Mouse (Mus musculus) urinary bladder, postnatal 14 days (tissue): Measurements from ENCODE around the gene Wdr91.
A peak's percentile ranks its signal among the peaks of the same experiment; 100 is the strongest.

Source experiments
- DNase-seq: peaks from one replicate; pipeline ENCODE4 v3.0.0; 2021; ENCODE audit warnings: low spot score

Wdr91 gene

GRCm38 (mm10) chr6:34910371-34911219 is at the start of gene Wdr91:
TSS of gene Wdr91 (minus strand) at chr6:34910876.
- peak; percentile 95 for DNase-seq

GRCm38 (mm10) chr6:34959131-34959530 is 48.5 kb upstream of the Wdr91 start:
- no peak for DNase-seq

- DNase-seq, result no peak
Measured at GRCm38 (mm10) chr6:34955862-34956241, 45.2 kb upstream of the Wdr91 start.

- DNase-seq, result no peak
Measured at GRCm38 (mm10) chr6:34954926-34955861, 44.5 kb upstream of the Wdr91 start.

- no peak for DNase-seq
Measured at GRCm38 (mm10) chr6:34951956-34952667, 41.4 kb upstream of the Wdr91 start.

GRCm38 (mm10) chr6:34951518-34951917 is 40.8 kb upstream of the Wdr91 start:
- no peak for DNase-seq

- DNase-seq, result no peak
Measured at GRCm38 (mm10) chr6:34948461-34948860, 37.8 kb upstream of the Wdr91 start.

GRCm38 (mm10) chr6:34946486-34947079 is 35.9 kb upstream of the Wdr91 start:
- DNase-seq, result no peak

- DNase-seq, result no peak
Measured at GRCm38 (mm10) chr6:34943499-34943898, 32.8 kb upstream of the Wdr91 start.

- no peak for DNase-seq
Measured at GRCm38 (mm10) chr6:34942446-34942845, 31.8 kb upstream of the Wdr91 start.

GRCm38 (mm10) chr6:34941496-34941895 is 30.8 kb upstream of the Wdr91 start:
- no peak for DNase-seq

- DNase-seq, result no peak
Measured at GRCm38 (mm10) chr6:34939451-34939850, 28.8 kb upstream of the Wdr91 start.

- DNase-seq, result no peak
Measured at GRCm38 (mm10) chr6:34938929-34939325, 28.3 kb upstream of the Wdr91 start.

- DNase-seq, result no peak
Measured at GRCm38 (mm10) chr6:34938280-34938928, 27.7 kb upstream of the Wdr91 start.

- DNase-seq, result no peak
Measured at GRCm38 (mm10) chr6:34936743-34937142, 26.1 kb upstream of the Wdr91 start.

GRCm38 (mm10) chr6:34932633-34933032 is 22.0 kb upstream of the Wdr91 start:
- no peak for DNase-seq

GRCm38 (mm10) chr6:34927594-34927993 is 16.9 kb upstream of the Wdr91 start:
- no peak for DNase-seq

- peak; percentile 70 for DNase-seq
Measured at GRCm38 (mm10) chr6:34927156-34927555, 16.5 kb upstream of the Wdr91 start.

GRCm38 (mm10) chr6:34921941-34922340 is 11.3 kb upstream of the Wdr91 start:
- DNase-seq, result peak; percentile 30

GRCm38 (mm10) chr6:34920631-34921030 is 10.0 kb upstream of the Wdr91 start:
- DNase-seq, result no peak

- no peak for DNase-seq
Measured at GRCm38 (mm10) chr6:34919956-34920355, 9.3 kb upstream of the Wdr91 start, which contains the start of gene Stra8. TSS of gene Stra8 (plus strand) at chr6:34920163.
